Mouse (Mus musculus): Measurements from ENCODE around the gene Man1a2.

The Man1a2 gene

GRCm38 (mm10) chr3:100685087-100685762 is at the start of gene Man1a2:
Gene Man1a2, minus strand, starts transcription at chr3:100685503.
- DNase-seq (ENCODE audit: low spot score) = peak; percentile 79

- DNase-seq (ENCODE audit: low spot score) = no peak
Observed at GRCm38 (mm10) chr3:100734482-100735154, 49.3 kb upstream of the Man1a2 start.

GRCm38 (mm10) chr3:100731896-100732295 is 46.6 kb upstream of the Man1a2 start:
- no peak for DNase-seq (ENCODE audit: low spot score)

GRCm38 (mm10) chr3:100731347-100731746 is 46.0 kb upstream of the Man1a2 start:
- no peak for DNase-seq (ENCODE audit: low spot score)

- no peak for DNase-seq (ENCODE audit: low spot score)
Observed at GRCm38 (mm10) chr3:100728008-100728712, 42.9 kb upstream of the Man1a2 start.

- no peak for DNase-seq (ENCODE audit: low spot score)
Observed at GRCm38 (mm10) chr3:100725960-100726674, 40.8 kb upstream of the Man1a2 start.

GRCm38 (mm10) chr3:100720786-100721300 is 35.5 kb upstream of the Man1a2 start:
- DNase-seq (ENCODE audit: low spot score) = no peak

- DNase-seq (ENCODE audit: low spot score) = no peak
Observed at GRCm38 (mm10) chr3:100716241-100716640, 30.9 kb upstream of the Man1a2 start.

- no peak for DNase-seq (ENCODE audit: low spot score)
Observed at GRCm38 (mm10) chr3:100715367-100715766, 30.1 kb upstream of the Man1a2 start.

GRCm38 (mm10) chr3:100713142-100714005 is 28.1 kb upstream of the Man1a2 start:
- no peak for DNase-seq (ENCODE audit: low spot score)

- DNase-seq (ENCODE audit: low spot score) = no peak
Observed at GRCm38 (mm10) chr3:100712140-100712539, 26.8 kb upstream of the Man1a2 start.

- no peak for DNase-seq (ENCODE audit: low spot score)
Observed at GRCm38 (mm10) chr3:100711486-100711885, 26.2 kb upstream of the Man1a2 start.

GRCm38 (mm10) chr3:100707117-100707516 is 21.8 kb upstream of the Man1a2 start:
- DNase-seq (ENCODE audit: low spot score) = no peak

- no peak for DNase-seq (ENCODE audit: low spot score)
Observed at GRCm38 (mm10) chr3:100705128-100705667, 19.9 kb upstream of the Man1a2 start.

- no peak for DNase-seq (ENCODE audit: low spot score)
Observed at GRCm38 (mm10) chr3:100703847-100704644, 18.7 kb upstream of the Man1a2 start.

GRCm38 (mm10) chr3:100702875-100703846 is 17.9 kb upstream of the Man1a2 start:
- DNase-seq (ENCODE audit: low spot score) = no peak

GRCm38 (mm10) chr3:100688747-100689146 is 3.4 kb upstream of the Man1a2 start:
- peak; percentile 37 for DNase-seq (ENCODE audit: low spot score)

GRCm38 (mm10) chr3:100686756-100687155 is 1.5 kb upstream of the Man1a2 start:
- DNase-seq (ENCODE audit: low spot score) = no peak

All from urinary bladder, postnatal 25 days (tissue).